ENCODE assay signal across 9 mouse cellular contexts in genomic region chr17:70746379-70747079, GRCm38 (mm10).
DNase-seq lines count a peak whose midpoint lies in the region; ATAC-seq lines count a peak whose summit lies in the region.
"Had no signal": no experiment of that assay in that cellular context is flagged by ENCODE, and none has a peak within 500 bp of the region (broad histone marks: within the 10 kb centered on the region; RNA-seq: fewer than 3 reads in every experiment).

No protein-coding gene starts in this region.

- H3K9ac ChIP-seq in midbrain, embryonic 11.5 days (ENCODE audit: low read length), result no peak overlapping the region
- no peak overlapping the region for H3K9ac ChIP-seq in midbrain, embryonic 15.5 days

- intact Hi-C loops in left cerebral cortex, postnatal 14 days (cut with DNase I), result no loop called here

- peaks cover 15% of the 10 kb centered on the region for H3K27me3 ChIP-seq in midbrain, embryonic 11.5 days (ENCODE audit: control insufficient read depth, insufficient read depth, low read length)
- H3K27me3 ChIP-seq in midbrain, embryonic 15.5 days (replicated peaks), result peaks cover 40% of the 10 kb centered on the region

- WGBS in midbrain, embryonic 11.5 days, result 28% methylated on average over 9 of the region's 9 CpGs
- WGBS in midbrain, embryonic 15.5 days, result 27% methylated on average over 9 of the region's 9 CpGs

- H3K4me3 ChIP-seq in midbrain, embryonic 11.5 days (ENCODE audit: low read depth, low read length), result no peak overlapping the region
- H3K4me3 ChIP-seq in midbrain, embryonic 15.5 days, result no peak overlapping the region

- DNase-seq in midbrain, embryonic 11.5 days (ENCODE audit: low spot score, missing footprints), result peak; percentile 79
- DNase-seq in R1 (ENCODE audit: low read depth, low spot score), result peak; percentile 72
- DNase-seq in kidney, adult 11 months, result peak; percentile 64
- peak; percentile 32 to 57 for DNase-seq in natural killer cell, adult 2 months (ENCODE audit: low spot score in 2 of 2)
- DNase-seq in layer of hippocampus, adult 8-10 months (ENCODE audit: low spot score in 2 of 2), result no peak
- DNase-seq in T-cell, adult 2 months (ENCODE audit: low spot score), result no peak
- no peak for DNase-seq in left cerebral cortex, postnatal 14 days (ENCODE audit: low spot score in 2 of 2)
- DNase-seq: cerebellum, postnatal 25 days had no signal

- H3K36me3 ChIP-seq in midbrain, embryonic 11.5 days (ENCODE audit: control insufficient read depth, insufficient read depth, low read length), result no peaks in the 10 kb centered on the region
- no peaks in the 10 kb centered on the region for H3K36me3 ChIP-seq in midbrain, embryonic 15.5 days (replicated peaks)

- no peak overlapping the region for H3K27ac ChIP-seq in midbrain, embryonic 11.5 days (ENCODE audit: low read depth, low read length)
- no peak overlapping the region for H3K27ac ChIP-seq in midbrain, embryonic 15.5 days

- H3K9me3 ChIP-seq in midbrain, embryonic 11.5 days (ENCODE audit: control insufficient read depth, low read length), result no peaks in the 10 kb centered on the region
- H3K9me3 ChIP-seq in midbrain, embryonic 15.5 days, result no peaks in the 10 kb centered on the region

- H3K4me1 ChIP-seq in midbrain, embryonic 11.5 days (ENCODE audit: control insufficient read depth, insufficient read depth, low read length), result peaks cover 21% of the 10 kb centered on the region
- H3K4me1 ChIP-seq in midbrain, embryonic 15.5 days, result peaks cover 22% of the 10 kb centered on the region

- H3K4me2 ChIP-seq in midbrain, embryonic 11.5 days, result no peak overlapping the region
- no peak overlapping the region for H3K4me2 ChIP-seq in midbrain, embryonic 15.5 days

- ATAC-seq in midbrain, embryonic 11.5 days (ENCODE audit: low FRiP score), result no peak
- no peak for ATAC-seq in midbrain, embryonic 15.5 days (replicated peaks)

Comparison
In these comparisons a context has a peak if more than half of its experiments do, and no peak if none do; other contexts are left out.
1. DNase-seq: peak in midbrain, embryonic 11.5 days (single experiment), R1 (single experiment), kidney, adult 11 months (single experiment) and natural killer cell, adult 2 months (2 of 2); none in layer of hippocampus, adult 8-10 months (0 of 2), T-cell, adult 2 months (single experiment) and left cerebral cortex, postnatal 14 days (0 of 2).